Mouse (Mus musculus): Measurements from ENCODE around the gene Foxq1. TPM values are rescaled to one million over a fixed set of nuclear protein-coding genes. Genes with fewer than 3 reads are reported as not detected.

Foxq1 gene
- total RNA-seq, 1 experiment from 2014 or later, result 1.0 TPM

DNA sequence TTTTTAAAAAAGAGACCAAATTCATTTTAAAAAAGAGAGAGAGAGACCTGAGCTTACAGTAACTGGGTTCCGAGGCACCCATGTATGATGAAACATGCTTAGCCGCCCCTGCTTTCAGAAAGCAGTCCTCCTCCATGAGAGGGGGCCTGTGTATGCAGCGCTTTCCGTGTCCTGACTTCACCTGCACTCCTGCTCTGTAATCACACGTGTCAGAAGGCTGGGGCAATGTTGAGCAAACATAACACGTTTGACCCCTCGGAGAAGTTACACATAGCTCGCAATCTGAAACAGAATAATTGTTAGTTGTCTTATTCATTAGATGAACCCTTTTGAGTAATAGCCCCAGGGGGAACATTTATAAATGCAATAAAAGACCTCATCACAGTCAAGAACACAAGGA lies 11.2 kb downstream of the Foxq1 start:
- no peak for ATAC-seq (replicated peaks; ENCODE audit: insufficient number of reproducible peaks, low FRiP score, low TSS enrichment, poor library complexity, severe bottlenecking)

DNA sequence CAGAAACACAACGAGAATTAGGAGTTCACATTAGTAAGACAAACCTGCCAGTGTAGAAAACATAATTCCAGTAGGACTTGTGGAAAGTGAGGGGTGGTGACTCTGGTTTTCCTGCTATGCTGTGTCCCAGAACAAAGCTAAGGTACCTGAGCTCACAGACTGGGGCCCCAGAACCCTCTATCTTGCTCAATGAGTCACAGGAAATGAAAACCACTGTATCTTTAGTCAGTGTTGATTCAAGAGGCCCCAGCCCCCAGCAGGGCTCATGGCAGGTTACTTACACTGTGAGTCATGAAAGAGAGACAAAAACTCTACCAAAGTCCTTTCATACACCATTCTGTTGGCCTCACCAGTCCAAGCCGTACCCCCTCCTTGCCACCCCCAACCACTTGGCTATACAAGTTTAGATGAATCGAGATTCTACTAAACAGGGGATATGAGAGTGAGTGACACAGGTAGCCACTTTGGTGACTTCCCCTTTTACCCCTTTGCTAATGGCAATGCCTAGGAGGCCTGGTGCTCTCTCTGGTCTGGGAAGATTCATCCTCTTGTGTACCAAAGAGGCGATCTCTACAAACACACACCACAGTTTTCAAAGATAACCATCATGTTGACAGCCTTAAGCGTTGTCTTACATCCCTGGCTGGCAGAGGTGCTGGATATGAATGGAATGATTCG lies 11.8 kb downstream of the Foxq1 start:
- no peak for ATAC-seq (replicated peaks; ENCODE audit: insufficient number of reproducible peaks, low FRiP score, low TSS enrichment, poor library complexity, severe bottlenecking)

DNA sequence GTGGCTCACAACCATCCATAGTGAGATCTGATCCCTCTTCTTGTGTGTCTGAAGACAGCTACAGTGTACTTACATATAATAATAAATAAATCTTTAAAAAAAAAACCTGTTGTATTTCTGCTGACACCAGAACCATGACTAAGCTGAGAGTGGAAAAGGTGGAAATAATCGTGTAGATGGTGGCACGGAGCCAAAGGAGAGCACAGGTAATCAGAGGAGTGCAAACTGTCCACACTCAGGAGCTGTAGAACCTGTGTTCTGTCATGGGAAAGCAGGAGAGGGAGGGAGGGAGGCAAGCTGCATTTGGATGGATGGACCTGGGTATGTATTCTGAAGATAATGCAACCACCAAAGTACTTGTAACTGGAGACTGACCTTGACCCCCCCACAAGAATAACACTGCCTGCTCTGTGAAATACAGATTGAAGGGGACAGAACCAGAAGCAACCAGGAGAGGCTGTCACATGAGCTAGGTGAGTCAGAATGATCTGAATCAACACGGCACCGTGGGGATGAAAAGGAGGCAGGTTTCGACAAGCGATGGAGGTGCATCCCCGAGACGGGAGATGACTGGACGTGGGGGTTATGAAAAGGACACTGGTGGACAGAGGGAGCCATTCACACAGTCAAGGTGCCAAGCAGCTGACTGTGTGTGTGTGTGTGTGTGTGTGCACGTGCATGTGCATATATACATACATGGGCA lies 17.0 kb downstream of the Foxq1 start:
- no peak for ATAC-seq (replicated peaks; ENCODE audit: insufficient number of reproducible peaks, low FRiP score, low TSS enrichment, poor library complexity, severe bottlenecking)

DNA sequence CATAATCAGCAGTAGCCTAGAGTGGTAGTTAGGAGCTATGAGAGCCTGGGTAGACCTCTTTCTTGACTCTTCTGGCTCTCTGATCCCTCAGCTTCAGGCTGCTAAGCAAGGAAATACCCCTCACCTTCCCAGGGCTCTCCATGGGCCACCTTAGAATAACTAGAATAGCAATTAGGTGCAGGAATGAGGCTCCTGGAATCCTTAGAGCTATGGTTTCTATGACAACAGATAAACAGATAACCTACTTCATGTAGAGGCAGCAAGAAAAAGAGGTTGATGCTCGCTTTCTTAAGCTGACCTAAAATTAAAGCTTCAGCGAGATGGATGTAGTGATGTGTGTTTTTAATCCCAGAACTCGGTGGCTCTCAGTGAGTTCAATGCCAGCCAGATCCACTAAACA lies 18.7 kb downstream of the Foxq1 start:
- ATAC-seq (replicated peaks; ENCODE audit: insufficient number of reproducible peaks, low FRiP score, low TSS enrichment, poor library complexity, severe bottlenecking), result no peak

DNA sequence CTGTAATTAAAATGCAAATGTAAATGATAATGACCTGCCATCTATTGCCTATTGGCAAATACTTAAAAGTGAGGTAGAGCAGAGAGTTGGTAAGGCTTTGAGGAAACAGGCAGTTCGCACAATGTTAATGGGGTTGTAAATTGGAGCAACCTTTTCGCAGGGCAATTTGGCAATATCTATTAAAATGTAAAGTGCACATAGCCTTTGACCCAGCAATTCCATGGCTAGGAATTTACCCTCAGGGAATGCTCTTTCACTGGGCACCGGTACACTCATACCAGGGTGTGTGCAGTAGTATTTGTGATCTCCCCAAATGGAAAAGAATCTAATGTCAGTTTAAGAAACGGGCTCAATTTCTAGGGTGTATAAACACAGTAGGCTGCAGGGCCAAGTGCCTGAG lies 20.8 kb downstream of the Foxq1 start:
- ATAC-seq (replicated peaks; ENCODE audit: insufficient number of reproducible peaks, low FRiP score, low TSS enrichment, poor library complexity, severe bottlenecking), result no peak

DNA sequence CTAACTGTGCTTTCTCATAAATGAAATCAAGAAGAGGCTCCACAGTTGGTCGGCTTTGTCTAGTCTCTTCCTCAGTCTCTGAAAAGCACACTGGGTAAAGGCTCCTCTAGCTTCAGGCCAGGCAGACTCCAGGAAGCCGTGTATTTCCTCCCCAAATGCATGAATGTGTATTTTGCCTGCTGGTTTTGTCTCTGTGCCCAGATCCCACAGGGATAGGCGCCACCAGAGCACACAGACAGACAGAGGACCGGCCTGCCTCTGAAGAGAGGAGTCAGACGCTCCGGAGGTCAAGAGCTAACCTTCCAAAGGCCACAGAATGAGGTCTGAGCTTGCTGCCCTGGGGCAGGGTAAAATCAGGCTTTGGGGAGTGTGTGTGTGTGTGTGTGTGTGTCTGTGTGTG lies 21.6 kb downstream of the Foxq1 start:
- no peak for ATAC-seq (replicated peaks; ENCODE audit: insufficient number of reproducible peaks, low FRiP score, low TSS enrichment, poor library complexity, severe bottlenecking)

DNA sequence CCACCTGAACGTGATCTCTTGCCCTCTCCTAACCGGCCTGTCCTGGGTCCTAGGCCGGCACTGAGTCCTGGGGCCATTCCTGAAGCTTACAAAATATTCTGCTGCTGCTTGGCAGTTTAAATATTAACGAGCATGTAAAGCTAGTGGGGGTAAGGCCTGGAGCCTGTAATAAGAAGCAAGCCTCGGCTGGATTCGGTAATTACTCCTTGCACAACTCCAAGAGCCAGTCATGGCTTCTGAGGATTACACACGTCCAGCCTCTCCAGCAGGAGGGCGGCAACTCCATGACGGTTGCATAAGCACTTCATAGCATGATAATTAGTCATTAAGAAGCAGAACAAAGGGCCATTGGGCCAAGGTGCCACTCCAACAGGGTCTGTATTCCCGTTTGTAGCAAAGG lies 22.5 kb downstream of the Foxq1 start:
- ATAC-seq (replicated peaks; ENCODE audit: insufficient number of reproducible peaks, low FRiP score, low TSS enrichment, poor library complexity, severe bottlenecking), result no peak

DNA sequence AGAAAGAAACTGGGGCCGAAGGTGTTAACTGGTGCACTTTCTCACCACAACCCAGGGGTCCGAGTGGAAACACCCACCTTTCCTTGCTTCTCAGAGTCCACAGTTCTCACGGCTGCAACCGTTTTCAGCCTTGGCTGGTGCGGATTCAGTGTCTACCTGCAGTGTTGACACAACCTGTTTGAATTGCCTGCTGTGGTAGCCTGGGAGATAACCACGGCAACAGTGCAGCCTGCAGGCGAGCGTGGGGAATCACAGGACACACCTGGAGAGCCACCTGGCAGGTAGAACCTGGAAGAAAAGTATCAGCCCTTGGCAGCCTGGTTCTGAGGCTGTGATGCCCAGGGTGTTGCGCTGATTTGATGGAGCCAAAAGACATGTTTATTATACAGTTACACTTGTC lies 23.9 kb downstream of the Foxq1 start:
- ATAC-seq (replicated peaks; ENCODE audit: insufficient number of reproducible peaks, low FRiP score, low TSS enrichment, poor library complexity, severe bottlenecking), result no peak

DNA sequence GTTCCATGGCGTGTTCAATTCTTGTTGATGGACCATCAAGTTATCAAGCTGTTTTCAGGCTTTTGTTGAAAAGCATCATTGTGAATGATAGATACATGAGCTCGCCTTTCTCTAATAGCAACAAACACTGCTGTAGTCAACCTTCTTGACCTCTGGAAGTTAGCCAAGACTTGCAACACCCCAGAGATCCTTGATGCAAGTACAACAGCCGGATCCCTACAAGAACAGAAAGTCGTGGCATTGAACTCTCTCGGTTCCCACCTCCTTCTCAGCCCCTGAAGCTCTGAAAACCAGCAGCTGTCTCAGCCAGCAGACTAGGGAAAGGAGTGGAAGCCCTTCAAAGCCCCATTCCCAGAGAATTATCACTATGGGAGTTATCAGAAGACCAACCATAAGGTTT lies 31.4 kb downstream of the Foxq1 start:
- ATAC-seq (replicated peaks; ENCODE audit: insufficient number of reproducible peaks, low FRiP score, low TSS enrichment, poor library complexity, severe bottlenecking), result no peak

DNA sequence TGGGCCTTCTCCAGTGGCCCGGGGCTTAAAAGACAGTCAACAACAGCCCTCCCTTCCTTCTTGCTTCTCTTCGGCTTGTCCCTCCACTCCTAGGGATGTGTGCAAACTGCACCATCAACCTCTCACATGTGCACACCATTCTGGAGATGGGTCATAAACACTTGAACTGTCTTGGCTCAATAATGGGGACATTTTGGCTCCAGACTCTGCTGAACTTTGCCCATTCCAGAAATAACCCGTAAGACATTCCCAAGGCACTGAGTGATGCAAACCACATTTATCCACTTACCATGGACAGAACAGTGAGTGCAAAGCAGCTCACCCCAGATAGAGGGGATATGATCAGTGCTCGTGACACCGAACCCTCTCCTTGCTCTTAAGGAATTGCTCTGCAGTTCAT lies 43.6 kb downstream of the Foxq1 start:
- ATAC-seq (replicated peaks; ENCODE audit: insufficient number of reproducible peaks, low FRiP score, low TSS enrichment, poor library complexity, severe bottlenecking), result no peak

DNA sequence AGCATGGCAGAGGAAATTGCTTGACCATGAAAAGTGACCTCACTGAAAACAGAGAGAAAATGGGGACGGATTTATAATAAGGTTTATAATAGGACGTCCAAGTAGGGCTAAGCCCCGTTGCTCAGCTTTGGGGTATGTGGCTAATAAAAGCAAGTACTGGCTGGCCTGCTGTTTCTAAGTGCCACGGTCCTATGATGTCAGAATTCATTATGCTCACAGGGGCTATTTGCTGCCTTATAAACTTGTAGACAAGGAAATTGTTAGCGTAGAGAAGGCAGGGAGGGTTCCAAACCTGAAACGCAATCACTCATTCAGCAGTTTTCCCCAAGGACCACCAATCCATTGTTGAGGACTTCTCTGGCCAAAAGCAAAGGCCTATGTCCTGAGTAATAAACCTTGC lies 48.0 kb downstream of the Foxq1 start:
- no peak for ATAC-seq (replicated peaks; ENCODE audit: insufficient number of reproducible peaks, low FRiP score, low TSS enrichment, poor library complexity, severe bottlenecking)

Other genes starting within 250 kb of the Foxq1 start
- gene A530084C06Rik, start 3.2 kb downstream of the Foxq1 start, total RNA-seq (2017), result 0.29 to 0.53 TPM in 2 of 3 replicates, not detected in the other
- not detected in 3 replicates for gene Foxf2, start 69.7 kb downstream of the Foxq1 start, total RNA-seq (2017)